Mouse (Mus musculus): ENCODE measurements at regions not wholly inside any gene's neighbourhood (a gene's known extent, or its start where the extent isn't known, plus 50 kb on each side); places are given as distances from the start of the nearest gene placed in this dataset.

GRCm38 (mm10) chr2:28141975-28142374 is 50.8 kb upstream of the Olfm1 start:
- no peak for DNase-seq

- DNase-seq, result no peak
These were observed 51.2 kb upstream of the Olfm1 start for GRCm38 (mm10) chr2:28141556-28141955.

GRCm38 (mm10) chr2:28138583-28138982 is 53.9 kb upstream of the Fcnb start:
- DNase-seq, result peak in 1 of 2 experiments; percentile 7

GRCm38 (mm10) chr2:28134605-28135004 is 49.9 kb upstream of the Fcnb start:
- no peak for DNase-seq
